Mouse (Mus musculus) midbrain, embryonic 16.5 days (tissue): ENCODE measurements around the gene Hsh2d. TPM values are rescaled to one million over a fixed set of nuclear protein-coding genes. Genes with fewer than 3 reads are reported as not detected.
A peak's percentile ranks its signal among the peaks of the same experiment; 100 is the strongest.

ENCODE experiments used
- ATAC-seq: fragments of 200-750 bp; cut with Nextera tagmentation; 2 replicates; pipeline ENCODE4 v1.8.0; 2017; ENCODE audit warnings: moderate TSS enrichment
- H3K27ac ChIP-seq: fragments of 300-500 bp; sonication (generic); 2 replicates; pipeline ENCODE4 v1.5.1; 2014; ENCODE audit warnings: mild to moderate bottlenecking, low read length, mixed read lengths
- H3K27me3 ChIP-seq: fragments of 300-500 bp; sonication (generic); 2 replicates; pipeline ENCODE4 v1.6.1; 2014; ENCODE audit warnings: low read depth, low read length, mixed read lengths; ENCODE audit not compliant: control insufficient read depth, insufficient read depth
- H3K36me3 ChIP-seq: fragments of 300-500 bp; sonication (generic); 2 replicates; pipeline ENCODE4 v1.6.1; 2014; ENCODE audit warnings: mild to moderate bottlenecking, low read length, moderate library complexity, mixed read lengths; ENCODE audit not compliant: control insufficient read depth, insufficient read depth
- H3K4me1 ChIP-seq: fragments of 300-500 bp; sonication (generic); 2 replicates; pipeline ENCODE4 v1.6.1; 2014; ENCODE audit warnings: mild to moderate bottlenecking, low read length, mixed read lengths; ENCODE audit not compliant: control insufficient read depth, insufficient read depth
- H3K4me2 ChIP-seq: fragments of 300-500 bp; sonication (generic); 2 replicates; pipeline ENCODE4 v1.6.1; 2014; ENCODE audit warnings: mild to moderate bottlenecking, low read length, mixed read lengths
- H3K4me3 ChIP-seq: fragments of 300-500 bp; sonication (generic); 2 replicates; pipeline ENCODE4 v1.5.1; 2014; ENCODE audit warnings: low read depth, mild to moderate bottlenecking, low read length, moderate library complexity, mixed read lengths
- H3K9ac ChIP-seq: fragments of 300-500 bp; sonication (generic); 2 replicates; pipeline ENCODE4 v1.6.1; 2014; ENCODE audit warnings: low read depth, low read length, mixed read lengths
- H3K9me3 ChIP-seq: fragments of 300-500 bp; sonication (generic); replicated peaks from 2 replicates; pipeline ENCODE4 v1.6.1; 2014; ENCODE audit warnings: mild to moderate bottlenecking, low read length, mixed read lengths; ENCODE audit not compliant: control insufficient read depth, poor library complexity, severe bottlenecking
- WGBS: fragments of 180-500 bp; shearing (Covaris S2); extraction: QIAGEN DNeasy Blood & Tissue Kit; methylation state at CpG from one replicate; pipeline ENCODE4 v1.1.7; 2014; 5-methylcytosine and 5-hydroxymethylcytosine counted together
- polyA plus RNA-seq: library from polyadenylated mRNA; unstranded; fragments of >200 nt; fragmentation: Nextera tagmentation; extraction: Ambion mirVana; gene quantifications from 2 replicates; pipeline ENCODE4 v1.2.1, GENCODE M21; 2015

Hsh2d gene
- polyA plus RNA-seq, 1 experiment from 2014 or later = not detected

DNA sequence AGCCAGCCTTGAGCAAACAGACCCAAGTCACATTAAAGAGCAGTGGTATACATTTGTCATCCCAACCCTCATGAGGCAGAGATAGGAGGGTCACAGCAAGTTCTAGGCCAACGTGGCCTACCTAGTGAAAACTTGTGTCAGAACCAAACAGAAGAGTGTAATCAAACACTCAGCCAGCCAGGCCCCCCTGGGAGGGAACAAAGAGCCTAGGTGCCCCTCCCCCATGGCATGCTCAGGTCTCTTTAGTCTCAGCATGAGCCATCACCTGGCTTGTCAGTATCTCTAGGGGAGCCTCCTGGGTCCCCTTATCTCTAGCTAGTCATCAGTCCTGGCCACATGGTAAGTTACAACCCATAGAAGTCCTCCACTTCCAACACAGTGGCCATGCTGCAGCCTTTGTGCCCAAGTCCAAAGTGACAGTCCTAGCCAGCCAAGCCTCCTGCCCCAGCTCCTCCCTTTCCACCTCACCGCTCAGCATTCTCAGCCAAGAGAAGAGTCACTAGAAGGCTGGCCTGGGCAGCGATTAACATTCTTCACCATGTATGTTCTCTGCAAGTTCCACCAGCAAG is 19.7 kb upstream of the Hsh2d start:
- no peaks in the 10 kb centered on the region for H3K4me1 ChIP-seq
- H3K9me3 ChIP-seq = no peaks in the 10 kb centered on the region
- H3K27me3 ChIP-seq = no peaks in the 10 kb centered on the region
- no peak overlapping the region for H3K4me2 ChIP-seq
- H3K36me3 ChIP-seq = peaks cover 45% of the 10 kb centered on the region
- no peak overlapping the region for H3K27ac ChIP-seq
- no peak overlapping the region for H3K9ac ChIP-seq
- ATAC-seq = no peak
- no peak overlapping the region for H3K4me3 ChIP-seq
- WGBS = 93% methylated on average over 3 of the region's 3 CpGs

- 0 out of 2 replicates have a peak, but pooled peaks have one; percentile 21 for ATAC-seq
- WGBS = 62% methylated on average over 5 of the region's 5 CpGs
- H3K9ac ChIP-seq = no peak overlapping the region
Observed at GRCm38 (mm10) chr8:72177346-72177925, 12.0 kb upstream of the Hsh2d start.

GRCm38 (mm10) chr8:72183554-72184202 is 5.8 kb upstream of the Hsh2d start:
- no peaks in the 10 kb centered on the region for H3K27me3 ChIP-seq
- H3K9ac ChIP-seq = no peak overlapping the region
- 0 out of 2 replicates have a peak, but pooled peaks have one; percentile 42 for ATAC-seq
- H3K27ac ChIP-seq = no peak overlapping the region
- H3K36me3 ChIP-seq = peaks cover 8% of the 10 kb centered on the region
- WGBS = 76% methylated on average over 2 of the region's 2 CpGs
- no peak overlapping the region for H3K4me2 ChIP-seq
- H3K4me3 ChIP-seq = no peak overlapping the region
- H3K4me1 ChIP-seq = no peaks in the 10 kb centered on the region
- no peaks in the 10 kb centered on the region for H3K9me3 ChIP-seq

More at GRCm38 (mm10) chr8:72177346-72177925, 12.0 kb upstream of the Hsh2d start:
- H3K4me2 ChIP-seq = no peak overlapping the region
- no peak overlapping the region for H3K27ac ChIP-seq
- peaks cover 55% of the 10 kb centered on the region for H3K36me3 ChIP-seq
- no peaks in the 10 kb centered on the region for H3K4me1 ChIP-seq
- no peaks in the 10 kb centered on the region for H3K9me3 ChIP-seq
- no peaks in the 10 kb centered on the region for H3K27me3 ChIP-seq
- H3K4me3 ChIP-seq = no peak overlapping the region

DNA sequence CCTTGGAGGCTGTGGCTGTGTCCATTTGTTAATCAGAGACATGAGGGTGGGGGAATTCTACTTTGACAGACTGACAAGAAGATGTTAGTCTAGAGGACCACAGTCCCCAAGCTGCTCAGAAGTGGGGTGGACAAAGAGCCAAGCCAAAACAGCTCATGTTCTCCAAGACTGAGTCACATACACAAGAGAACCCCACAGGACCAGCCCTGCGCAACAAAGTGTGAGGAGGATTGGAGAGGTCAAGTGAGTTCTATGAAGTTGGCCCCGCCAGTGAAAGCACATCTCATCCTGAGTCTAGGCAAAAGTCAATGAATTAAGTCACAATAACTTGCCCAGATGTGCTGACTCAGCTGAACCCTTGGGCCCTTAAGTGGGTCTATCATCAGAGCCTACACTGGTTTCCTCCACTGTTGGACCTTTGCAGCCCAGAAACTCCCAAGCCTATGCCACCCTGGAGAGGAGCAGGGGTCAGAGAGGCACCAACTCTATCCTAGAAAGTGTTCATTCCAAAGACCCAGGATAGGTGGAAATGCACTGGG is 1.6 kb upstream of the Hsh2d start:
- Histone ChIP-seq H3K4me3 (no peak overlapping the region), H3K4me1 (no peaks in the 10 kb centered on the region), H3K9ac (no peak overlapping the region), H3K4me2 (no peak overlapping the region), H3K36me3 (no peaks in the 10 kb centered on the region), H3K9me3 (no peaks in the 10 kb centered on the region), H3K27me3 (no peaks in the 10 kb centered on the region), H3K27ac (no peak overlapping the region)
- no peak for ATAC-seq
- 97% methylated on average over 2 of the region's 2 CpGs for WGBS

GRCm38 (mm10) chr8:72190215-72190539 is 739 bp downstream of the Hsh2d start:
- WGBS = 84% methylated on average over 2 of the region's 2 CpGs
- Histone ChIP-seq H3K4me2 (no peak overlapping the region), H3K4me3 (no peak overlapping the region), H3K36me3 (no peaks in the 10 kb centered on the region), H3K9ac (no peak overlapping the region), H3K27me3 (no peaks in the 10 kb centered on the region), H3K4me1 (no peaks in the 10 kb centered on the region), H3K9me3 (no peaks in the 10 kb centered on the region), H3K27ac (no peak overlapping the region)
- no peak for ATAC-seq

DNA sequence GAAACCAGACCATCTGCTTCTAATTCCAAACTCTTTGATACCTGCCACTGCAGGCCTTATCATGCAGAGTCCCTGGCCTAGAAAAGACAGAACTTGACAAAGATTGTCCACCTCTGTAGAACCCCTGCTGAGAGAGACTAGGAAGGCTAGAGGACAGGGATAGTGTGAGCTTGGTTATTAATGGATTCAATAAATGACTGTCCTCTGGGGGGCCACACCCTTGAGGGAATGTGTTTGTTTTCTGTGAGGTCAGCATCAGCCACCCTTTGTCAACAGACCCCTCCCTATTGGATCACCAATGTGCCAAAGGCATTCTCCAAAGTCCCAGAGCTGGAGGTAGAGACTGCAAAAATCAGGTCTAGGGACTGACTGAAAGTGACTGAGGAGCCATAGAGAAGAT is 2.6 kb downstream of the Hsh2d start:
- Histone ChIP-seq H3K27me3 (no peaks in the 10 kb centered on the region), H3K9me3 (no peaks in the 10 kb centered on the region), H3K27ac (no peak overlapping the region), H3K36me3 (no peaks in the 10 kb centered on the region), H3K4me1 (no peaks in the 10 kb centered on the region), H3K9ac (no peak overlapping the region), H3K4me3 (no peak overlapping the region), H3K4me2 (no peak overlapping the region)
- no peak for ATAC-seq

DNA sequence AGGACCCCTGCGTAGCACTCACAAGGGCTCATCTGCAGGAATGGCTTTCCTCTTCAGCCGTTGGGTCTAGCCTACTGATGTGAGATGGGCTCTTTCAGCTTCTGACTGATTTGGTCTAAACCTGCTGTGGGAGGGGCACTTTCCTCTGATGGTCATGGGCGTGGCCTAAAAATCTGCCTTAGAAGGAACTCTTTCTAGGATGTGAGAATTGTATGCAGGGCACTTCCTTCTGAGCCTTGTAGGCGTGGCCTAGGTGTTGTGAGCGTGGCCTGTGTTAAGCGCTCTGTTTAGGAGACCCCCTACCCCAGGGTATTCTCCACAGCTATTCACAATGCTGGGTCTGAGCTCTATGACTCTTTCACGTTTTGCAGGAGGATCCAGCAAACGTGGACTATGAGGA is 8.6 kb downstream of the Hsh2d start:
- Histone ChIP-seq H3K27ac (no peak overlapping the region), H3K36me3 (no peaks in the 10 kb centered on the region), H3K9me3 (peaks cover 15% of the 10 kb centered on the region), H3K27me3 (no peaks in the 10 kb centered on the region), H3K4me2 (no peak overlapping the region), H3K4me3 (no peak overlapping the region), H3K9ac (no peak overlapping the region), H3K4me1 (no peaks in the 10 kb centered on the region)
- 57% methylated on average over 8 of the region's 8 CpGs for WGBS
- ATAC-seq = no peak

DNA sequence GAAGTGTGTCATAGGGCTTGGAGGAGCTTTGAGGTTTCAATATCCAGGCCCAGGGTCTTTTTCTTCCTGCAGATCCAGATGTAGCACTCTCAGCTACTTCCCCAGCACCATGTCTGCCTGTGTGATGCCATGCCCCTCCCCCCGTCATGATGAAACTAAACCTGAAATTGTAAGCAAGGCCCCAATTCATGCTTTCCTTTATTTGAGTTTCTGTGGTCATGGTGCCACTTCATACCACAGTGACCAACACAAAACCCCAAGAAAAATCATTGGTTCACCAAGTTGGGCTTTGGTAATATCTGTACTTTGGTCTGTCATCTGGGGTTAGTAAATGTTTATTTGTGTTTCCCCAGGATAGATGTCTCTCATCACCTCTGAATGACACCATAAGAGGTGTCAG is 19.1 kb downstream of the Hsh2d start:
- H3K36me3 ChIP-seq = no peaks in the 10 kb centered on the region
- no peak overlapping the region for H3K27ac ChIP-seq
- H3K4me3 ChIP-seq = no peak overlapping the region
- no peaks in the 10 kb centered on the region for H3K4me1 ChIP-seq
- no peak overlapping the region for H3K4me2 ChIP-seq
- H3K27me3 ChIP-seq = no peaks in the 10 kb centered on the region; the same call in 1 of the 2 replicates
- ATAC-seq = no peak
- no peaks in the 10 kb centered on the region for H3K9me3 ChIP-seq
- WGBS = 94% methylated on average over 1 of the region's 1 CpGs
- no peak overlapping the region for H3K9ac ChIP-seq

DNA sequence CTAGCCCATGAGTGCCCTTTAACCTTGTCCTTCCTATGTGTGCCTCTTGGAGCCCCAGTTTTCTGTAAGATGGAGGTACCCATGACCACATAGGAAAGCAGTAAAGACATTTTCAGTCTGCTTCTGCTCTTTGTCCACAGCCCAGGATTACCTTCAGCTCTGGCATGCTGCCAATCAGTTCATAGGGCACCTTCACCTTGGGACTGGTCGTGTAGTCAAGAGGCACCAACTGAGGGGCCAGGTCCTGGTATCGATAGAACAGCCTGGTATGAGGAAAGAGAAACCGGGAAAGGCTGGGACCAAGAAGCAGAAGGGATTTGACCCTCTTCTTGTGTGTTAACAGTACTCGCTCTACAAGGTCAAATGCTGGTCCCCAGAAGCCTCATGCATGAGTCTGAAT is 20.8 kb downstream of the Hsh2d start:
- no peaks in the 10 kb centered on the region for H3K36me3 ChIP-seq
- no peak overlapping the region for H3K9ac ChIP-seq
- H3K27me3 ChIP-seq = peaks cover 3% of the 10 kb centered on the region
- ATAC-seq = no peak
- H3K4me3 ChIP-seq = no peak overlapping the region
- no peak overlapping the region for H3K27ac ChIP-seq
- H3K9me3 ChIP-seq = no peaks in the 10 kb centered on the region
- H3K4me1 ChIP-seq = no peaks in the 10 kb centered on the region
- no peak overlapping the region for H3K4me2 ChIP-seq
- 81% methylated on average over 4 of the region's 4 CpGs for WGBS
